Mouse (Mus musculus): ENCODE measurements around the gene Gabrd. TPM values are rescaled to one million over a fixed set of nuclear protein-coding genes. Genes with fewer than 3 reads are reported as not detected.

The Gabrd gene
- total and polyA plus RNA-seq, 3 experiments: 0.50 to 1.1 TPM; not detected in 1

GRCm38 (mm10) chr4:155387166-155387565 lies 10.7 kb downstream of the Gabrd start:
- Histone ChIP-seq H3K9me3 (replicated peaks; ENCODE audit: insufficient read depth, low read length) (no peaks in the 10 kb centered on the region), H3K4me3 (ENCODE audit: control insufficient read depth in 1 of 2, insufficient read depth in 1 of 2, low read depth in 2 of 2, low read length in 2 of 2) (no peak overlapping the region), H3K27me3 (ENCODE audit: control insufficient read depth in 1 of 2, insufficient read depth in 2 of 2, low read length in 2 of 2) (peaks cover 2 to 3% of the 10 kb centered on the region in 2 experiments; a peak in 3 of 4 replicates), H3K9ac (ENCODE audit: control insufficient read depth, low read depth, low read length, poor library complexity, severe bottlenecking) (no peak overlapping the region), H3K4me1 (ENCODE audit: control insufficient read depth in 1 of 2, insufficient read depth in 2 of 2, low read length in 2 of 2) (no peaks in the 10 kb centered on the region), H3K36me3 (ENCODE audit: control insufficient read depth in 1 of 2, insufficient read depth in 2 of 2, low read length in 2 of 2) (no peaks in the 10 kb centered on the region), H3K79me2 (ENCODE audit: control insufficient read depth, insufficient read depth, low read length, poor library complexity) (no peaks in the 10 kb centered on the region), H3K27ac (ENCODE audit: control insufficient read depth, low read depth, low read length) (no peak overlapping the region)
- DNase-seq (ENCODE audit: low read depth, low spot score): no peak
- TF ChIP-seq JUND (IDR thresholded peaks at IDR 0.05; ENCODE audit: low read depth, low read length) (no peak), GATA1 (IDR thresholded peaks at IDR 0.05; ENCODE audit: low read depth, low read length) (no peak), ZMIZ1 (IDR thresholded peaks at IDR 0.05; ENCODE audit: low read depth, low read length) (no peak), UBTF (IDR thresholded peaks at IDR 0.05; ENCODE audit: borderline replicate concordance, insufficient read depth, low read depth, low read length) (no peak), TCF12 (IDR thresholded peaks at IDR 0.05; ENCODE audit: low read depth, low read length) (no peak), HCFC1 (IDR thresholded peaks at IDR 0.05; ENCODE audit: low read depth, low read length) (no peak), POLR2A (IDR thresholded peaks at IDR 0.05; ENCODE audit: control insufficient read depth in 1 of 2, insufficient read depth in 1 of 2, low read depth in 1 of 2, low read length in 2 of 2, poor library complexity in 1 of 2) (no peak), CTCF (IDR thresholded peaks at IDR 0.05 in 2 of 3, conservative IDR thresholded peaks at IDR 0.05 in 1 of 3; ENCODE audit: control insufficient read depth in 1 of 3, insufficient read depth in 1 of 3, low read depth in 2 of 3, low read length in 3 of 3, poor library complexity in 1 of 3, severe bottlenecking in 1 of 3) (no peak)

GRCm38 (mm10) chr4:155383326-155383725 lies 14.6 kb downstream of the Gabrd start:
- no peak for TF ChIP-seq RAD21 (IDR thresholded peaks at IDR 0.05; ENCODE audit: low read depth, low read length)
- Histone ChIP-seq H3K79me2 (ENCODE audit: control insufficient read depth, insufficient read depth, low read length, poor library complexity) (no peaks in the 10 kb centered on the region), H3K4me3 (ENCODE audit: control insufficient read depth in 1 of 2, insufficient read depth in 1 of 2, low read depth in 2 of 2, low read length in 2 of 2) (no peak overlapping the region), H3K27me3 (ENCODE audit: control insufficient read depth in 1 of 2, insufficient read depth in 2 of 2, low read length in 2 of 2) (peaks cover 4 to 7% of the 10 kb centered on the region in 2 experiments), H3K9me3 (replicated peaks; ENCODE audit: insufficient read depth, low read length) (no peaks in the 10 kb centered on the region), H3K27ac (ENCODE audit: control insufficient read depth, low read depth, low read length) (no peak overlapping the region), H3K9ac (ENCODE audit: control insufficient read depth, low read depth, low read length, poor library complexity, severe bottlenecking) (no peak overlapping the region), H3K4me1 (ENCODE audit: control insufficient read depth in 1 of 2, insufficient read depth in 2 of 2, low read length in 2 of 2) (no peaks in the 10 kb centered on the region), H3K36me3 (ENCODE audit: control insufficient read depth in 1 of 2, insufficient read depth in 2 of 2, low read length in 2 of 2) (no peaks in the 10 kb centered on the region)
- DNase-seq (ENCODE audit: low read depth, low spot score): no peak

GRCm38 (mm10) chr4:155382752-155383151 lies 15.2 kb downstream of the Gabrd start:
- Histone ChIP-seq H3K79me2 (ENCODE audit: control insufficient read depth, insufficient read depth, low read length, poor library complexity) (no peaks in the 10 kb centered on the region), H3K4me3 (ENCODE audit: control insufficient read depth in 1 of 2, insufficient read depth in 1 of 2, low read depth in 2 of 2, low read length in 2 of 2) (no peak overlapping the region), H3K27me3 (ENCODE audit: control insufficient read depth in 1 of 2, insufficient read depth in 2 of 2, low read length in 2 of 2) (peaks cover 4 to 11% of the 10 kb centered on the region in 2 experiments), H3K36me3 (ENCODE audit: control insufficient read depth in 1 of 2, insufficient read depth in 2 of 2, low read length in 2 of 2) (no peaks in the 10 kb centered on the region), H3K27ac (ENCODE audit: control insufficient read depth, low read depth, low read length) (no peak overlapping the region), H3K9ac (ENCODE audit: control insufficient read depth, low read depth, low read length, poor library complexity, severe bottlenecking) (no peak overlapping the region), H3K9me3 (replicated peaks; ENCODE audit: insufficient read depth, low read length) (no peaks in the 10 kb centered on the region), H3K4me1 (ENCODE audit: control insufficient read depth in 1 of 2, insufficient read depth in 2 of 2, low read length in 2 of 2) (no peaks in the 10 kb centered on the region)
- no peak for DNase-seq (ENCODE audit: low read depth, low spot score)
- TF ChIP-seq TCF12 (IDR thresholded peaks at IDR 0.05; ENCODE audit: low read depth, low read length) (no peak), RCOR1 (IDR thresholded peaks at IDR 0.05; ENCODE audit: low read depth, low read length) (no peak), SIN3A (IDR thresholded peaks at IDR 0.05; ENCODE audit: low read length) (no peak), USF1 (IDR thresholded peaks at IDR 0.05; ENCODE audit: low read depth, low read length) (no peak), ZC3H11A (IDR thresholded peaks at IDR 0.05; ENCODE audit: low read depth, low read length) (no peak), UBTF (IDR thresholded peaks at IDR 0.05; ENCODE audit: borderline replicate concordance, insufficient read depth, low read depth, low read length) (no peak)

All from MEL (cell line).